Mouse (Mus musculus) thymus, adult 2 months (tissue): ENCODE data around the gene Kcnh7. TPM values are rescaled to one million over a fixed set of nuclear protein-coding genes. Genes with fewer than 3 reads are reported as not detected.
"Not testable (repeated sequence)": the region's sequence is repeated elsewhere in the genome, so short reads cannot be mapped to it uniquely, and the experiment has no call there.

Experiments
- DNase-seq: peaks from one replicate; pipeline ENCODE4 v3.0.0; 2021
- H3K27ac ChIP-seq: fragments of 200-500 bp; 2 replicates; pipeline ENCODE4 v1.5.1; 2012; ENCODE audit warnings: low read length, control low read depth; ENCODE audit not compliant: control insufficient read depth, insufficient read depth
- H3K27me3 ChIP-seq: fragments of 200-500 bp; 2 replicates; pipeline ENCODE4 v1.6.1; 2012; ENCODE audit warnings: mild to moderate bottlenecking, low read length, moderate library complexity, mixed read lengths; ENCODE audit not compliant: control insufficient read depth, insufficient read depth
- H3K36me3 ChIP-seq: fragments of 200-500 bp; 2 replicates; pipeline ENCODE4 v1.6.1; 2012; ENCODE audit warnings: mild to moderate bottlenecking, low read length, moderate library complexity; ENCODE audit not compliant: control insufficient read depth, insufficient read depth
- H3K4me1 ChIP-seq: fragments of 200-500 bp; replicated peaks from 2 replicates; pipeline ENCODE4 v1.6.1; 2012; ENCODE audit warnings: low read length; ENCODE audit not compliant: control insufficient read depth, insufficient read depth
- H3K4me3 ChIP-seq: fragments of 200-500 bp; 2 replicates; pipeline ENCODE4 v1.5.1; 2012; ENCODE audit warnings: mild to moderate bottlenecking, low read length, control low read depth, moderate library complexity; ENCODE audit not compliant: control insufficient read depth, insufficient read depth
- CTCF ChIP-seq: fragments of 200-500 bp; IDR thresholded peaks from 2 replicates; pipeline ENCODE4 v1.5.1; 2012; ENCODE audit warnings: mild to moderate bottlenecking, control low read depth, low read length, moderate library complexity, borderline replicate concordance; ENCODE audit not compliant: control insufficient read depth, poor library complexity, insufficient read depth; ENCODE audit errors: extremely low read depth
- POLR2A ChIP-seq: fragments of 200-500 bp; IDR thresholded peaks from 2 replicates; pipeline ENCODE4 v1.6.1; 2012; ENCODE audit warnings: mild to moderate bottlenecking, low read length, control low read depth, moderate library complexity; ENCODE audit not compliant: control insufficient read depth, poor library complexity, insufficient read depth; ENCODE audit errors: extremely low read depth
- WGBS: fragments of 180-500 bp; shearing (Covaris S2); methylation state at CpG from one replicate; pipeline ENCODE4 v1.1.7; 2018; 5-methylcytosine and 5-hydroxymethylcytosine counted together
- polyA plus RNA-seq: library from polyadenylated mRNA; depleted of rRNA; stranded (reverse); fragments of >200 nt; gene quantifications from 2 replicates; pipeline ENCODE4 v1.2.3, GENCODE M21; 2012

Kcnh7 gene
- polyA plus RNA-seq, 1 experiment, result 0.03 TPM

DNA sequence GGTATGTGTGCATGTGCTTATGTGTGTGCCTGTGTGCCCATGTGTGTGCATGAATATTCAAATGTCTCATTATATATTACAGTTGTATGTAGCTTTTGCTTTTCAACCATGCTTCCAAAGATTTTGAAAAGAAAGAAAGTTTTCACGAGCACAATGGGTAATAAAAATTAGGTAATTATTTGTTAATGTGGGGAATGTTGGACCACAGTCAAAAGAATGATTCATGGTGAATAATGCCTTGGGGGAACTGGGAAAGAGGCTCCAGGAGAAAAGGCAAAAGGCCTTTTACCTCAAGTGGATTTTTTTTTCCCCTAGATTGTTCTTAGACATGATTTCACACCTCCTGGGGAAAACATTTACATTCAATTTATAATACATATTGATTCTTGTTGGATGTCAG lies 458.1 kb downstream of the Kcnh7 start:
- Histone ChIP-seq H3K4me1 (no peaks in the 10 kb centered on the region), H3K27ac (no peak overlapping the region), H3K4me3 (no peak overlapping the region), H3K36me3 (no peaks in the 10 kb centered on the region), H3K27me3 (no peaks in the 10 kb centered on the region)
- 76% methylated on average over 1 of the region's 1 CpGs for WGBS
- no peak for TF ChIP-seq CTCF
- TF ChIP-seq POLR2A, result no peak
- no peak for DNase-seq

DNA sequence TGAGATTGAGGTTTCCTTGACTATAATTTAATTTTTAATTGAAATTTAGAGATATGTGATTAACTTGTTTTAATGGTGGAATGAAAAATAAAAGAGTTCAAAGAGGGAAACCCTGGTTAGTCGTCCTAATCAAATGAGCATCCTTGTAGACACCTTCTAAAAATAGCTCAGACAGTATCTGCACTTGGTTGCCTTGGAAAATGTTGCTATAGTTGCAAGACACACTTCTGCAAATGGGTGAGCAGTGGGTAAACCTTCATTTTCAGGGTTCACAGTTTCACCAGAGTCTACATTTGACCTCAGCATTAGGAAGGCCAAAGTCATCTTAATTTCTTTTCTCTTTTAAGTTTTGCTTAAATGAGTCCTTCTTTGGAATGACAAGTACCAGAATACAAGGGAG lies 465.7 kb downstream of the Kcnh7 start:
- Histone ChIP-seq H3K36me3 (no peaks in the 10 kb centered on the region), H3K4me1 (no peaks in the 10 kb centered on the region), H3K27ac (no peak overlapping the region), H3K4me3 (no peak overlapping the region), H3K27me3 (no peaks in the 10 kb centered on the region)
- no peak for TF ChIP-seq POLR2A
- TF ChIP-seq CTCF, result no peak
- WGBS, result 27% methylated on average over 1 of the region's 1 CpGs
- DNase-seq, result no peak

DNA sequence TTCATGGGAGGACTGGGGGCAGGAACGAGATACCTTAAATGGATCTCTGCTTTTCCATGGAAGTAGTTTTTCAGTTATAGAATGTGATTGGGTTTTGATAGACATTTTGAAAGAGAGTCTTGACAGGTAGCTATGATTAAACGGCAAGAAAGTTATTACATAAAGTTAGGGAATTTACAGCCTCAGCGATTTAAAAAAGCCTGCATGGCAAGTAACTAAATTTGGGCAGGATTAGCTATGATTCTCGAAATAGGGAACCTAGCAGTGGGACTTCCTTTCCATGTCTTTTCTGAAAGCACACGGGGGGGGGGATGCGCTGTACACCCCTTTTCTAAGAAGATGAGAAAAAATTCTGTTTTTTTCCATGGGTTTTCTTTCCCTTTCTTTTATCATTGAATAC lies 466.8 kb downstream of the Kcnh7 start:
- TF ChIP-seq POLR2A (no peak), CTCF (no peak)
- WGBS, result 64% methylated on average over 6 of the region's 6 CpGs
- Histone ChIP-seq H3K36me3 (no peaks in the 10 kb centered on the region), H3K4me3 (no peak overlapping the region), H3K27ac (no peak overlapping the region), H3K27me3 (no peaks in the 10 kb centered on the region), H3K4me1 (no peaks in the 10 kb centered on the region)
- DNase-seq, result no peak

DNA sequence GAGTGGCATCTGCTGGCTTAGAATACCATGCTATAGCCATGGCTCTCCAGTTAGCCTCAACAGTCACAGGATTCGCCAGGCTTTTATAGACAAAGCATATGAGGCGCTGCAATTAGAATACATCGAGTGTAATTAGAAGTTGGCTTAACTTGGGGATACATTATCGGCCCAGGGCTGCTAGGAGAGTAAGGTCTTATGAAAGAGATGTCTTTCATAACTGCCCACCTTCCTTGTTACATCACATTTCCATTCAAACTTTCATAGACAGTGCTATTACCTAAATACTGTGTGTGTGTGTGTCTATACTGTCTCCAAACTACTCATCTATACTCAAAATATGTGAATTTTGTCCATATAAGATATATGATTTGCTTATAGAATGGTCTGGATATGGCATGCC lies 468.8 kb downstream of the Kcnh7 start:
- no peaks in the 10 kb centered on the region for H3K4me1 ChIP-seq
- H3K36me3 ChIP-seq, result no peaks in the 10 kb centered on the region
- no peak for DNase-seq
- no peak for TF ChIP-seq CTCF
- no peak for TF ChIP-seq POLR2A
- WGBS, result 96% methylated on average over 4 of the region's 4 CpGs
- no peaks in the 10 kb centered on the region for H3K27me3 ChIP-seq
- no peak overlapping the region for H3K27ac ChIP-seq
- H3K4me3 ChIP-seq, result no peak overlapping the region

DNA sequence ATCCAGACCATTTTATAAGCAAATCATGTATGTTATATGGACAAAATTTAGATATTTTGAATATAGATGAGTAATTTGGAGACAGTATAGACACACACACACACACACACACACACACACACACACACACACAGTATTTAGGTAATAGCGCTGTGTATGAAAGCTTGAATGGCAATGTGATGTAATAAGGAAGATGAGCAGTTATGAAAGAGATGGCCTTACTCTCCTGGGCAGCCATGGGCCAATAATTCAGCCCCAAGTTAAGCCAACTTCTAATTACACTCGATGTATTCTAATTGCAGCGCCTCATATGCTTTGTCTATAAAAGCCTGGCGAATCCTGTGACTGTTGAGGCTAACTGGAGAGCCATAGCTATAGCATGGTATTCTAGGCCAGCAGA lies 469.7 kb downstream of the Kcnh7 start:
- H3K36me3 ChIP-seq, DNase-seq, H3K27me3 ChIP-seq, H3K27ac ChIP-seq, H3K4me1 ChIP-seq, H3K4me3 ChIP-seq: not testable (repeated sequence)
- WGBS, result 96% methylated on average over 4 of the region's 4 CpGs

DNA sequence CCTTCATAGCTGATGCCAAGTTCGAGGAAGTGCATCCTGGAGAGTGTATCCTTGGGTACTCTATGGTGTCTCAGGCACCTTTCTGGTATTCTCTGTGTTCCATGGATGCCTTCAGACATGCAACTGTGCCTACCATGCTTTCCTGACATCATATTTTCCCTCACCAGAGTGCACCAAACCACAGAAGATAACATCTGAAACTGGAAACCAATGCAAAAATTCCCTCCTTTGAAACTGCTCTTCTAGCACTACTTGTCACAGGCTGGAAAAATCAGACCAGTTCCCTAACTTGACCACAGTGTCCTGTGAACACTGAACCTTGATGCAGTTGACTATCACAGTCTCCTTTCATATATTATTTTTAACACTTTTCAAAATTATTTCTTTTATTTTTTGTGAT lies 474.5 kb downstream of the Kcnh7 start:
- WGBS, result 89% methylated on average over 1 of the region's 1 CpGs
- no peak for DNase-seq
- no peak overlapping the region for H3K27ac ChIP-seq

DNA sequence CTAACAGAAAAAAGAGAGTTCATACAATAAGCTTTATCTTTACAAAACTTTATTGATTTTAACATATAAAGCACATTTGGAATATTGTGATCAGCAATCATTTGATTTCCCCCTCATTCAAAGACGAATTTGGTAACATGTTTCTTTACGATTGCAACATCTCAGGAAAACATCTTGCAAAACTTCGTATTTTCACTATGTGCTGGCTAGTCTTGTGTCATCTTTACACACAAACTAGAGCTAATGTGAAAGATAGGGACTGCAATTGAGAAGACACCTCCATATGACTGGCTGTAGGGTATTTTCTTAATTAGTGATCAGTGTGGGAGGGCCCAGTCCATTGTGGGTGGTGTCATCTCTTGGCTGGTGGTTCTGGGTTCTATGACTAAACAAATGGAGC lies 477.8 kb downstream of the Kcnh7 start:
- Histone ChIP-seq H3K36me3 (no peaks in the 10 kb centered on the region), H3K4me1 (no peaks in the 10 kb centered on the region), H3K4me3 (no peak overlapping the region), H3K27ac (no peak overlapping the region), H3K27me3 (no peaks in the 10 kb centered on the region)
- 95% methylated on average over 3 of the region's 3 CpGs for WGBS
- TF ChIP-seq POLR2A (no peak), CTCF (no peak)
- DNase-seq, result no peak

More for the DNA sequence above, 474.5 kb downstream of the Kcnh7 start:
- Histone ChIP-seq H3K27me3 (no peaks in the 10 kb centered on the region), H3K36me3 (no peaks in the 10 kb centered on the region), H3K4me1 (no peaks in the 10 kb centered on the region), H3K4me3 (no peak overlapping the region)
- no peak for TF ChIP-seq POLR2A
- no peak for TF ChIP-seq CTCF

DNA sequence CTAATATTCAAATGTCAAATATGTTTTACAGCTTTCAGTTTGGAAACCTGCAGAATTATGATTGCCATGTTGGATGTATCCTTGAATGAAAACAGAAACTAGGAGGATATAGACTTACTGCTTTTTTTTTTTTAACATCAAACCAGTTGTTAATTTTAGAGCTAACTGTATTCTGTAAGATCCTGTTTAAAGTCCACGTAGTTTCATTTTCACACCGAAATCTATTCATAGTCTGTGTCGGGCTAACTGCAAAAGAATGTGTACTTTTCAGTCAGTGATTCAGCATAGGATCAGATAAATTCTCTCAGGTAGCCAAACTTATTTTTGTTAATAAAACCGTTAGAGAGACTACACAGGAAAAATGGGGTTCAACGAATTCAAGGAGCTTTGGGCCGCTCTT lies 498.2 kb downstream of the Kcnh7 start:
- 17% methylated on average over 6 of the region's 6 CpGs for WGBS
- TF ChIP-seq CTCF, result no peak
- no peak for TF ChIP-seq POLR2A
- H3K27me3 ChIP-seq, result no peaks in the 10 kb centered on the region
- no peak overlapping the region for H3K4me3 ChIP-seq
- H3K4me1 ChIP-seq, result no peaks in the 10 kb centered on the region
- H3K27ac ChIP-seq, result no peak overlapping the region
- no peak for DNase-seq
- H3K36me3 ChIP-seq, result no peaks in the 10 kb centered on the region
